ENCODE assay signal across 25 mouse cellular contexts in the genomic region with DNA sequence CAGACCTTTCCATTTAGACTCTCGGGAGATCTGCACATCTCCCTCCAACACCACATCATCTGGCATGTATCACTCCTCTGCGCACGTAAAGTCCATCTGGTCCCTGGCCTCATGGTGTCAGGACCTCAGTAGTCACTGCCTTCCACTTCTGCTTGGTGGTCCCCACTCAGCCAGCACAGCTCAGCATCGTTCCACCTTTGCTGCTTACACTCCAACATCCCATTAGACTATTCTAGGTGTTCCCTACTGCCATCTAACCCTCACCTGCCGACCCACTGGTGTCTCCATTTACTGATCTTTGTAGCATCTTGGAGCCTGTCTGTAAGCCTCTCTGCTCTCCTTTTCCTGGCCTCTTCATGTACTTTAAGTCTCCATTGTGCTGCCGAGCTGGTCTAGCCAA.
"Had no signal": no experiment of that assay in that cellular context is flagged by ENCODE, and none has a peak within 500 bp of the region (broad histone marks: within the 10 kb centered on the region; RNA-seq: fewer than 3 reads in every experiment).

No protein-coding gene starts in this region.

- H3K4me1 ChIP-seq: heart, embryonic 13.5 days; heart, embryonic 15.5 days; intestine, embryonic 15.5 days; limb, embryonic 10.5 days; limb, embryonic 12.5 days had no signal

- H3K4me2 ChIP-seq: heart, embryonic 13.5 days; heart, embryonic 15.5 days; hindbrain, embryonic 12.5 days; hindbrain, embryonic 14.5 days; intestine, embryonic 15.5 days; limb, embryonic 12.5 days; liver, embryonic 11.5 days had no signal

- H3K27me3 ChIP-seq: heart, embryonic 13.5 days; heart, embryonic 15.5 days; hindbrain, embryonic 12.5 days; intestine, embryonic 15.5 days; limb, embryonic 12.5 days had no signal

- H3K4me3 ChIP-seq: gastrocnemius, adult 2 months; heart, adult 2 months; heart, embryonic 13.5 days; heart, embryonic 15.5 days; hindbrain, embryonic 10.5 days; hindbrain, embryonic 12.5 days; intestine, embryonic 15.5 days; layer of hippocampus, adult 2 months; left cerebral cortex, adult 2 months; limb, embryonic 10.5 days; limb, embryonic 12.5 days had no signal

- DNase-seq: gastrocnemius, adult 2 months; gastrocnemius, postnatal 10 days; gastrocnemius, postnatal 25 days; heart, adult 2 months; heart, postnatal 4 days; kidney, adult 18-20 months; kidney, adult 8-10 months; kidney, postnatal 10 days; kidney, postnatal 25 days; kidney, postnatal 4 days; liver had no signal

- H3K9ac ChIP-seq: heart, embryonic 13.5 days; heart, embryonic 15.5 days; hindbrain, embryonic 12.5 days; hindbrain, embryonic 14.5 days; intestine, embryonic 15.5 days; limb, embryonic 12.5 days had no signal

- H3K9me3 ChIP-seq: heart, embryonic 13.5 days; heart, embryonic 15.5 days; hindbrain, embryonic 10.5 days; hindbrain, embryonic 12.5 days; intestine, embryonic 15.5 days; limb, embryonic 10.5 days; limb, embryonic 12.5 days had no signal

- H3K36me3 ChIP-seq: heart, embryonic 13.5 days; heart, embryonic 15.5 days; hindbrain, embryonic 10.5 days; hindbrain, embryonic 12.5 days; intestine, embryonic 15.5 days; limb, embryonic 10.5 days; limb, embryonic 12.5 days had no signal

- ATAC-seq: hindbrain, embryonic 16.5 days; inflammation-experienced regulatory T-cells, adult 6 months; intestine, embryonic 15.5 days; intestine, postnatal 0 days had no signal

- H3K27ac ChIP-seq: gastrocnemius, adult 2 months; heart, adult 2 months; heart, embryonic 13.5 days; heart, embryonic 15.5 days; hindbrain, embryonic 10.5 days; hindbrain, embryonic 12.5 days; hindbrain, embryonic 14.5 days; intestine, embryonic 15.5 days; layer of hippocampus, adult 2 months; left cerebral cortex, adult 2 months; limb, embryonic 10.5 days; limb, embryonic 12.5 days had no signal
